Mouse (Mus musculus) midbrain, embryonic 16.5 days (tissue): Measurements from ENCODE around the gene Cstad. TPM values are rescaled to one million over a fixed set of nuclear protein-coding genes. Genes with fewer than 3 reads are reported as not detected.

Experiments used
- ATAC-seq: fragments of 200-750 bp; cut with Nextera tagmentation; 2 replicates; pipeline ENCODE4 v1.8.0; 2017; ENCODE audit warnings: moderate TSS enrichment
- H3K27ac ChIP-seq: fragments of 300-500 bp; sonication (generic); 2 replicates; pipeline ENCODE4 v1.5.1; 2014; ENCODE audit warnings: mild to moderate bottlenecking, low read length, mixed read lengths
- H3K27me3 ChIP-seq: fragments of 300-500 bp; sonication (generic); 2 replicates; pipeline ENCODE4 v1.6.1; 2014; ENCODE audit warnings: low read depth, low read length, mixed read lengths; ENCODE audit not compliant: control insufficient read depth, insufficient read depth
- H3K36me3 ChIP-seq: fragments of 300-500 bp; sonication (generic); 2 replicates; pipeline ENCODE4 v1.6.1; 2014; ENCODE audit warnings: mild to moderate bottlenecking, low read length, moderate library complexity, mixed read lengths; ENCODE audit not compliant: control insufficient read depth, insufficient read depth
- H3K4me1 ChIP-seq: fragments of 300-500 bp; sonication (generic); 2 replicates; pipeline ENCODE4 v1.6.1; 2014; ENCODE audit warnings: mild to moderate bottlenecking, low read length, mixed read lengths; ENCODE audit not compliant: control insufficient read depth, insufficient read depth
- H3K4me2 ChIP-seq: fragments of 300-500 bp; sonication (generic); 2 replicates; pipeline ENCODE4 v1.6.1; 2014; ENCODE audit warnings: mild to moderate bottlenecking, low read length, mixed read lengths
- H3K4me3 ChIP-seq: fragments of 300-500 bp; sonication (generic); 2 replicates; pipeline ENCODE4 v1.5.1; 2014; ENCODE audit warnings: low read depth, mild to moderate bottlenecking, low read length, moderate library complexity, mixed read lengths
- H3K9ac ChIP-seq: fragments of 300-500 bp; sonication (generic); 2 replicates; pipeline ENCODE4 v1.6.1; 2014; ENCODE audit warnings: low read depth, low read length, mixed read lengths
- H3K9me3 ChIP-seq: fragments of 300-500 bp; sonication (generic); replicated peaks from 2 replicates; pipeline ENCODE4 v1.6.1; 2014; ENCODE audit warnings: mild to moderate bottlenecking, low read length, mixed read lengths; ENCODE audit not compliant: control insufficient read depth, poor library complexity, severe bottlenecking
- WGBS: fragments of 180-500 bp; shearing (Covaris S2); extraction: QIAGEN DNeasy Blood & Tissue Kit; methylation state at CpG from one replicate; pipeline ENCODE4 v1.1.7; 2014; 5-methylcytosine and 5-hydroxymethylcytosine counted together
- polyA plus RNA-seq: library from polyadenylated mRNA; unstranded; fragments of >200 nt; fragmentation: Nextera tagmentation; extraction: Ambion mirVana; gene quantifications from 2 replicates; pipeline ENCODE4 v1.2.1, GENCODE M21; 2015

Cstad gene
- polyA plus RNA-seq, 1 experiment from 2014 or later = 0.62 TPM

GRCm38 (mm10) chr2:30602451-30602850 lies 7.6 kb downstream of the Cstad start:
- no peaks in the 10 kb centered on the region for H3K9me3 ChIP-seq
- ATAC-seq = no peak
- H3K4me3 ChIP-seq = no peak overlapping the region
- no peak overlapping the region for H3K4me2 ChIP-seq
- H3K27ac ChIP-seq = no peak overlapping the region
- no peaks in the 10 kb centered on the region for H3K27me3 ChIP-seq
- H3K4me1 ChIP-seq = peaks cover 44% of the 10 kb centered on the region
- no peaks in the 10 kb centered on the region for H3K36me3 ChIP-seq
- no peak overlapping the region for H3K9ac ChIP-seq

- H3K9me3 ChIP-seq = no peaks in the 10 kb centered on the region
- H3K27ac ChIP-seq = no peak overlapping the region
- 66% methylated on average over 5 of the region's 5 CpGs for WGBS
These were observed 8.9 kb downstream of the Cstad start for GRCm38 (mm10) chr2:30603731-30604130.

GRCm38 (mm10) chr2:30604880-30605761 lies 10.3 kb downstream of the Cstad start:
- Histone ChIP-seq H3K4me3 (0 out of 2 replicates have a peak overlapping the region, but pooled peaks have one; percentile 2), H3K4me1 (peaks cover 52% of the 10 kb centered on the region), H3K9ac (peak overlapping the region; percentile 48), H3K36me3 (no peaks in the 10 kb centered on the region), H3K9me3 (no peaks in the 10 kb centered on the region), H3K27me3 (no peaks in the 10 kb centered on the region), H3K27ac (peak overlapping the region; percentile 20; the same call in 1 of the 2 replicates), H3K4me2 (peak overlapping the region; percentile 48)
- 3% methylated on average over 30 of the region's 32 CpGs for WGBS
- ATAC-seq = no peak

More at GRCm38 (mm10) chr2:30603731-30604130, 8.9 kb downstream of the Cstad start:
- H3K36me3 ChIP-seq = no peaks in the 10 kb centered on the region
- no peak for ATAC-seq
- no peak overlapping the region for H3K4me3 ChIP-seq
- no peaks in the 10 kb centered on the region for H3K27me3 ChIP-seq
- H3K9ac ChIP-seq = no peak overlapping the region
- peaks cover 50% of the 10 kb centered on the region for H3K4me1 ChIP-seq
- H3K4me2 ChIP-seq = no peak overlapping the region

GRCm38 (mm10) chr2:30605762-30606051 lies 10.9 kb downstream of the Cstad start:
- H3K9me3 ChIP-seq = no peaks in the 10 kb centered on the region
- H3K4me1 ChIP-seq = peaks cover 47% of the 10 kb centered on the region
- peak overlapping the region; percentile 20; the same call in 1 of the 2 replicates for H3K27ac ChIP-seq

GRCm38 (mm10) chr2:30606621-30607052 lies 11.8 kb downstream of the Cstad start:
- Histone ChIP-seq H3K9me3 (no peaks in the 10 kb centered on the region), H3K27me3 (no peaks in the 10 kb centered on the region), H3K4me2 (0 out of 2 replicates have a peak overlapping the region, but pooled peaks have one; percentile 17), H3K4me1 (peaks cover 37% of the 10 kb centered on the region), H3K27ac (peak overlapping the region; percentile 80), H3K36me3 (no peaks in the 10 kb centered on the region), H3K9ac (peak overlapping the region; percentile 54), H3K4me3 (no peak overlapping the region)
- no peak for ATAC-seq
- WGBS = 6% methylated on average over 23 of the region's 23 CpGs

More at GRCm38 (mm10) chr2:30605762-30606051, 10.9 kb downstream of the Cstad start:
- H3K27me3 ChIP-seq = no peaks in the 10 kb centered on the region
- H3K4me2 ChIP-seq = no peak overlapping the region
- peak overlapping the region; percentile 48 for H3K9ac ChIP-seq
- no peaks in the 10 kb centered on the region for H3K36me3 ChIP-seq
- no peak for ATAC-seq
- 26% methylated on average over 4 of the region's 6 CpGs for WGBS
- H3K4me3 ChIP-seq = no peak overlapping the region

GRCm38 (mm10) chr2:30607941-30608340 lies 13.1 kb downstream of the Cstad start:
- no peak overlapping the region for H3K4me2 ChIP-seq
- no peaks in the 10 kb centered on the region for H3K9me3 ChIP-seq
- ATAC-seq = no peak
- H3K27me3 ChIP-seq = no peaks in the 10 kb centered on the region
- H3K9ac ChIP-seq = no peak overlapping the region
- 69% methylated on average over 8 of the region's 8 CpGs for WGBS
- H3K36me3 ChIP-seq = no peaks in the 10 kb centered on the region
- H3K4me3 ChIP-seq = no peak overlapping the region
- H3K4me1 ChIP-seq = peaks cover 35% of the 10 kb centered on the region
- no peak overlapping the region for H3K27ac ChIP-seq

- no peak overlapping the region for H3K4me3 ChIP-seq
- WGBS = 44% methylated on average over 10 of the region's 10 CpGs
- no peaks in the 10 kb centered on the region for H3K9me3 ChIP-seq
- ATAC-seq = no peak
- no peak overlapping the region for H3K9ac ChIP-seq
- H3K4me2 ChIP-seq = no peak overlapping the region
- no peak overlapping the region for H3K27ac ChIP-seq
- no peaks in the 10 kb centered on the region for H3K27me3 ChIP-seq
- no peaks in the 10 kb centered on the region for H3K36me3 ChIP-seq
- H3K4me1 ChIP-seq = peaks cover 40% of the 10 kb centered on the region
These were observed 13.9 kb downstream of the Cstad start for GRCm38 (mm10) chr2:30608690-30609201.

GRCm38 (mm10) chr2:30613574-30613973 lies 18.7 kb downstream of the Cstad start:
- peak overlapping the region; percentile 12; the same call in 1 of the 2 replicates for H3K4me3 ChIP-seq
- ATAC-seq = peak; percentile 78

More at GRCm38 (mm10) chr2:30613574-30613973, 18.7 kb downstream of the Cstad start:
- peak overlapping the region; percentile 44 for H3K4me2 ChIP-seq
- no peaks in the 10 kb centered on the region for H3K27me3 ChIP-seq
- peak overlapping the region; percentile 59 for H3K9ac ChIP-seq
- H3K9me3 ChIP-seq = no peaks in the 10 kb centered on the region
- peak overlapping the region; percentile 87 for H3K27ac ChIP-seq
- WGBS = 0% methylated on average over 18 of the region's 18 CpGs
- H3K36me3 ChIP-seq = no peaks in the 10 kb centered on the region
- H3K4me1 ChIP-seq = peaks cover 19% of the 10 kb centered on the region
